Mouse (Mus musculus) gastrocnemius, postnatal 36 days (tissue): ENCODE results near the gene Taf15. TPM values are rescaled to one million over a fixed set of nuclear protein-coding genes. Genes with fewer than 3 reads are reported as not detected.

Experiments
- DNase-seq, 2 experiments: peaks; one replicate each; pipeline ENCODE4 v3.0.0; 2022
- intact Hi-C: fragments of 180-260 bp; cut with DNase I; formaldehyde crosslinking; loops from one replicate; pipeline ENCODE4 v1.15.1; 2025
- total RNA-seq, 2 experiments: library from RNA; stranded (reverse); gene quantifications; 2 replicates each; pipeline ENCODE4 v1.2.3; 2021

The Taf15 gene
- total RNA-seq, 2 experiments from 2014 or later = 19.5 to 21.7 TPM

DNA sequence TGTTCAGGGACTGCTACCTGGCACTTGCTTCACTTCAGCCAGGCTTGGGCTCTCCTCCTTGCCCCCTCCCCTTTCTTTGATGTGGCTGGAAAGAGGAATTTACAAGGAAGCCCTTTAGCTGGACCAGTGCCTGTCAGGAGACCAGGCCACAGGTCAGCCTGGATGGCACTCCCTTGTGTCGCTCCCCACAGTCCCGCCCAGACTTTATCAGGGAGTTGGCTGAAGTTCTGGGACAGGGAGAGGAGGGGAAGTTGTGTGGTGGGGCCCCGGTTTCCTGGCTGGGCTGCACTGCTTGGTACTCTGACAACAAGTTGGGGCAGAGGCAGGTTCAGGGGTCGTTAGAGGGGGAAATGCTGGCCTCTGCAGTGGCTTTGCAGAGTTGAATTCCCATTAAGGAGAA, 18.3 kb upstream of the Taf15 start:
- no peak for DNase-seq
- intact Hi-C loops = no loop called here

DNA sequence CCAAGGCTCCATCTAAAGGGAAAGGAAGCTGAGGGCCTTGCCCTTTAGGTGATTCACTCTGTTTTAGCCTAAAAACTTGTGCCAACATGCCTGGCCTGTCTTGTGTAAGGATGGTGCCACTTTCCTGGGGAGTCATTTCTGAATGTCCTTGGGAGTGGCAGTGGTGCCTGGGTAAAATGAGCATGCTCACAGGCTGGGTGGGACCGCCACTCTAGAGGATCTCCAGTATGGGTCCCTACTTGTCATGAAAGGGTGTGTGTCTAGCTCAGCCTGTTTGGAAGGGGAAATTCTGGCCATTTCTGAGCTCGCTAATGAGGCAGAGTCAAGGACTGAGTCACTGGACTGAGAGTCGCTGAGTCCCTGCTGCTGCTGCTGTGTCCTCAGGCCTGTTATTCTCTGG, 17.3 kb upstream of the Taf15 start:
- DNase-seq = no peak
- intact Hi-C loops = no loop called here

DNA sequence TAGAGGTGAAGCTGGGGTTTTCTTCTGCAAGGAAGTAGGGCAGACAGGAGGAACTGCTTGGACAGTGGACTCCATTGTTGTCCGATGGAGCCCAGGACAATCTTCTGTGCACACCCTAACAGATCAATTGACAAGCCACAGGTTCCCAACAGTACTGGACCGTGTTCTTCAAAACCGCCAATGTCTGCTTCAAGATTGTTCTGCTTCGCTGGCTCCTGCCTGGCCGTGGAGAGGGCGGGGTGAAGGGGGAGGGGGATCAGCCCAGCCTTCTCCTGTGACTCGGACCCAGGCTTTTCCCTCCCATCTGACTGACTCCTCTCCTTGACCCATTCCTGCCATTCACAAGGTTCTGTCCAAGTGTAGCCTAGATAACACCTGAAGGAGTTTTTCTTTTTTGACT, 15.6 kb upstream of the Taf15 start:
- no peak for DNase-seq
- intact Hi-C loops = no loop called here

DNA sequence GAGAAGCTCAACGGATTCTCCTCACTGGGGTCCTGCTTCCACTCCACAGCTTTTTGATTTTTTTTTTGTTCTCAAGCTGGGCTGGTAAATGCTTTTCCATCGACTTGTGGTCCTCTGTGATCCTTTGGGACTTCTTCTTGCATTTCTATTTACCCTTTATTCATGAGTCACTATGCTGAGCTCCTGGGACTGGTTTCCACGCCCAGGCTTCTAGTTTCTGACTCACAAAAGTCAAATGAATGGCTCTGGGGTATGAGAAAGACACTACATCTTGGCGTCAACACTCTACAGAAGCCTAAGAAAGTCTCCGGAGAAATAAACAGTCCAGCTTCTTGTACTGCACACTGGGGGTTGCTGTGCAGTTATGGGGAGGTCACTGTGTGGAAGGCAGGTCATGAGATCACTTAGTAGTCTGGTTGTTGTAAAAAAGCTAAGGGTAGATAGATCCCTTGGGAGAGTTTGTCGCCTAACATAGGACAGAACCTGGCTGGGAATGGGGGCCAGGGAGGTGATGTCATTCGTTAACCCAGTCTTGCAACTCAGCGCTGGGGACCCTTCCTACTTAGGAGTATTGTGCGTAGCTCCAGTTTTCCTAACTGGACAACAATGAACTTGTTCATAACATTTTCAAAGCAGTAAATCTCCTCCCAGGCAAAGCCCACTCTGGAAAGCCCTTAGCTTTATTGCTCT, 14.8 kb upstream of the Taf15 start:
- no peak for DNase-seq
- intact Hi-C loops = no loop called here

DNA sequence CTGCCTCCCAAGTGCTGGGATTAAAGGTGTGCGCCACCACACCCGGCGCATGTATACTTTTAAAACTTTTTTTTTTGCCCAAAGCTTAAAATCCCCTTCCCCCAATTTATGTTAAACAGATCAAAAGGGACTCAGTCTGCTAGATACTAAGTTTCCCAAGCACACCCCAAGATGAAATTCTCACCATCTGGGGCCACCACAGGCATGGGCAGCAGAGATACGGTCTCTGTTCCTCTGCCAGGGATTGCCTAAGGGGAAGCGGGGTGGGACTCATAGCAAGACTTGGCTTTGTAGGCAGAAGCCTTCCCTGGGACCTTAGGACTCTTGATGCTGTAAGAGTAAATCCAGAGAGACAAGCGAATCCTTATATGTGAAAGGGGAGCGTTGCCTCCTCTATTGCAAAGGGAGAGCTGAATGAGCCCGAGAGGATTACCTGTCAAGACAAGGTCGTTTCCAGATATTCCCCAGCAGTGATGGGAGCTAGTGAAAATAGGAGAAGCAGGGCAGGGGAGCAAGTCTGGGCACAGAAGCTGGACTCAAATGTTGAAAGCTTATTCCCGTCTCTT, 11.3 kb upstream of the Taf15 start:
- no peak for DNase-seq
- intact Hi-C loops = no loop called here

DNA sequence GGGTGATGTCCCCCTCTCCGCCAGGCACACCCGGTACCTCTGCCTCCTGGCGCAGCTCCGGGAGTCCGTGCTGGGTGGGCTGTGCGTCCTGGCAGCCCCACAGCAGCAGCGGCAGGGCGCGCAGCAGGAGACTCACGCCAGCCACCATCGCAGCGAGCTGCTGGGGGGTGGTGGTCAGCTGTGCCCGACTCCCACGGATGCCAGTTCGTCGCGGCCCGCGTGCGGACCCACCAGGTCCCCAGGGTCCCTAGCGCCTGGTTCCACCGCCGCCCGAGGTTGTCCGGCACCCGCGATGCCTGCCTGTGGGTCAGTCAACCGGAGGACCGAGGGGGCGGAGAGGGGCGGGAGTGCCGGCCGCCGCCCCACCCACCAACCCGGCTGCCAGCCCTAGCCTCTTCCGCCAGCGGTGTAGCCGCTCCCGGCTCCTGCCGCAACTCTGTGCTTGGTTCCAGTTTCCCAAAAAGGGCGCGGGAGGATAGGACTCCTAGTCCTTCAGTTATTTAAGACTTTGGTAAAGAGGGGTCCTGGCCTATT, 10.1 kb upstream of the Taf15 start, which contains the start of gene Mmp28:
Gene Mmp28 (minus strand): TSS at position 361 of the 534 bp plus-strand sequence.
- peak in 1 of 2 experiments; percentile 44 for DNase-seq
- intact Hi-C loops = no loop called here

DNA sequence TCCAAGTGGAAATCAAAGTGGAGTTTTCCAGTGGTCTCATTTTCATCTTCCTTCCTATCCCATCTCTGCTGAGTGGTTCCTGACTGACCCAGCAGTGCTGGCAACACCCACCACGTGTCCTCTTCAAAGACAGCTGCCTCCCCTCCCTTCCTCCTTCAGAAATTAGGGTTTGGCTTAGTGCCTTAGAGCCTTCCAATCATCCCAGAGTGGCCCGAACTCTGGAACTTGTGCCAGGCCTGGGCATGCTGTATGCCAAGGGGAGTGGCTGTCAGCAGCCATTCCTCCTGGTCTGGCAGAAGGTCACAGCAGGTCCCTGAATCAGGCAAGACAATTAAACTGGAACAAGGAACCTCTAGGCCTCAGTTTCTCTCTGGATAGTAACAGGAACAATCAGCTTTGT, 6.9 kb upstream of the Taf15 start:
- no peak for DNase-seq
- intact Hi-C loops = no loop called here

DNA sequence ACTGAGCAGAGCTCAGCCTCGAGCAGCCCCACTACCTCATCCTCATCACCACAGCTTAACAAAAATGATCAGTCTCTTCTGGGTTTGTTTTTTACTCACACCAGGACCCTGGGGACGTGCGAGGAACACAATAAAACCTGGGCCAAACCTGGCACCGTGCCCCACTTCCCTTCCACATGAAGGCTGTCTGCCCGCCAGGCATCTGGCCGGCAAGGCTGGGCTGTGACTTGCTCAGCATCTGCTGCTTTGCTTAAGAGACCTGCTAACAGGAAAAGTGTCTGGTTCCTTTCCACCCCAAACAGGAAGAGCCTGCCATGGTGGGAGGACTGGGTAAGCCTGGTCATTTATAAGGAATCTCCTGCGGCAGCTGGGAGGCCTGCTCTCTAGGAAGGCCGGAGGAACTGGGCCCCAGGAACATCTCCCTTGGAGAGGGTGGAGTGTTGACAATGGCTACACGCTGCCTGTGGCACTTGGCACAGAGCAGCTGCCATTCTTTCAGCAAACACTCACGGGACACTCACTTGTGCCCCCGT, 5.7 kb upstream of the Taf15 start:
- DNase-seq = peak; percentile 68 to 80
- intact Hi-C loops = no loop called here

DNA sequence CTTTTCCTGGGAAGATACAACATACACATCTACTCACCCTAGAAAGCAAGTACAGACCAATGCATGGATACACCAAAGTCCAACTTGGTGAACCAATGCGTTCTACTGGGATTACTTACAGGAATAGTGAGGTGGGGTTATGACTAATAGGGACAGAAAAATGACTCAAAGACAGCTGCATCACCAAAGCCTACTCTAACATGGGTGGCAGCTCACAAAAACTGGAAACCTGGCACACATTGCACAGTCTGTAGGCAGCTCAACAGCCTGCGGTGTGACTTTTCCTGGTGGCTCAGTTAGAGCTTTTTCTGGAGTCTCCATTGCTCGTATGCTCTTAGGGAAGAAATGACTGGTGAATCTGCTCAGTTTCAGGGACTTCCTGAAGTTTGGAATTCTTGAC, 4.1 kb upstream of the Taf15 start:
- no peak for DNase-seq
- intact Hi-C loops = no loop called here

DNA sequence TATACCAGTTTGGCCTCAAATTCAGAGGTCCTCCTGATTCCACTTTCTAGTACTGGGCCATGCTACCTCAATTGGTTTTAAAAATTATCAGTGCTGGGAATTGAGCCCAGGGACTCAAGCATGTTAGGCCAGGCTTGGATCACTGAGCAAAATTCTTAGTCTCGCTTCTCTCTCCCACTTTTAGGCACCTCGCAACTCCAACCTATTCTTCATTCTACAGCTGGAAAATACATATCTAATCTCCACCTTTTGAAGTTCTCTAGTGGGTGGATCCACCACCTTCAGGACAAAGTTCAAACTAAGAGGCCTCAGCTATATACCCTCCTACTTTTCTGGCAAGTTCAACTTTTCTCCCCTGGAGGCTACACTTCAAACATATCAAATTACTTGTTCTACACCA, 1.1 kb upstream of the Taf15 start:
- DNase-seq = no peak
- intact Hi-C loops = loop anchor here (2.0 kb wide), 1 partner anchor 31 kb away; no protein-coding TSS in a partner anchor

DNA sequence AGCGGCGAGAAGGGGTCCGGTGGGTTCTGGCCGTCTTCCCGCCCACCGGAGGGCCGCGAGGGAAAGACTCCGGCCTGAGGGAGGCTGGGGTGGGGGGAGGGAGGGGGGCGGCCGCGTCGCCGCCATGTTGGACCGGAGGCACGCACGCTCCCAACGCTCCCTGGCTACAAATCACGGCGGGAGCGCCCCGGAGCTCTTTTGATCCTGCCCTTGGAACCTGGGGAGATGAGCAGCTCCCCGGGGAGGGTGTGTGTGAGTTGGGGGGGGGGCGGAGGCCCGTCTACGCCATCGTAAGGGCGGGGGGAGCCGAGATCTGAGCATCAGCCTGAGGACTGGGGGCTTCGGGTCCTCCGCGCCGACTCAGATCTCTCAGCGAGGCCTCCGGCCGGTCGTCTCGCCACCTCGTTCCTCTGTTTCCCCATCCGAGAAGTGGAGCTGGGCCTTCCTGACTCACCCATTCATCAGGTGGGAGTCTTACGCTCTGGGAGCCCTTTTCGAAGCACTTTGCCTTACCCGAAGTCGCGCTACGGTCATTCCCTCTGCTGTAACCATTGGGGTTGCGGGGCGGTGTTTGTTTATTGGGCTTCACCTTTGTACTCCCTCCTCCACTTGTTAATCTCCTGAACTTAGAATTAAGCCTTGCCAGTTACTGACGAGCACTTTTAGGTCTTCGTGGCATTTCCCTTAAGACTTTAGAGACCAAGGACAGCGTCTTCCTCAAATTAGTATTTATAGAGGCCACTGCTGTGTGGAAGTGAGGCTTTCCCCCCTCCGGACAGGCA, 540 bp downstream of the Taf15 start:
- DNase-seq = no peak
- intact Hi-C loops = loop anchor here (2.0 kb wide), 1 partner anchor 33 kb away; no protein-coding TSS in a partner anchor

DNA sequence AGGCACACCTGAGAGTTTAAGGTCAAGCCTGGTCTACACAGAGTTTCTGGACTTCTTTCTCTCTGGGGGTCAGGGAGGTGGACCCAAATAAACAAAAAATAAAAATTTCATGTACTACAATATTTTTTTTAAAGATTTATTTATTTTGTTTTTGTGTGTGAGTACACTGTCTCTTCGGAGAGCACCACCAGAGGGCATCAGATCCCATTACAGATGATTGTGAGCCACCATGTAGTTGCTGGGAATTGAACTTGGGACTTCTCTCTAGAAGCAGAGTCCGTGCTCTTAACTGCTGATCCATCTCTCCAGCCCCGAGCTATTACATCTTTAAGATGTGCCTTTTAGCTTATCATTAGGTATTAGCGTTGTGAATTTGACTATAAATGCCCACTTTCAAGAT, 18.6 kb downstream of the Taf15 start:
- no peak for DNase-seq
- intact Hi-C loops = no loop called here

DNA sequence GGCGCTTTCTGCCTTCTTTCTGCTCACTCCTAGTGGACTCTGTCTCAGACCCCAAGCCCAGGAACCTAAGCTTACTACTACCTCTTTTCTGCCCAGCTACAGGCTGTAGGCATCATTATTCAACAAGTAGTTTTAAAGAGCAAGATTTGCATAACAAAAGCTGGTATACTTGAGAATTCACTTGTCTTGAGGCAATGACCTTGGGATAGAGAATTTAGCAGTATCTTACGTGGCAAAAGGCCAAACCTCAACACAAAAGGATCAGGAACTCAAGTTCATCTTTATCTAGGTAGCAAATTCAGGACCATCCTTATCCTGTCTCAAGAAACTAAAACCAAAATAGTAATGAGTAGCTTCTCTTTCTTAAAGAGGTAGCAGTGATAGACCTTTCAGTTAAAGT, 22.7 kb downstream of the Taf15 start:
- intact Hi-C loops = no loop called here
- no peak for DNase-seq

DNA sequence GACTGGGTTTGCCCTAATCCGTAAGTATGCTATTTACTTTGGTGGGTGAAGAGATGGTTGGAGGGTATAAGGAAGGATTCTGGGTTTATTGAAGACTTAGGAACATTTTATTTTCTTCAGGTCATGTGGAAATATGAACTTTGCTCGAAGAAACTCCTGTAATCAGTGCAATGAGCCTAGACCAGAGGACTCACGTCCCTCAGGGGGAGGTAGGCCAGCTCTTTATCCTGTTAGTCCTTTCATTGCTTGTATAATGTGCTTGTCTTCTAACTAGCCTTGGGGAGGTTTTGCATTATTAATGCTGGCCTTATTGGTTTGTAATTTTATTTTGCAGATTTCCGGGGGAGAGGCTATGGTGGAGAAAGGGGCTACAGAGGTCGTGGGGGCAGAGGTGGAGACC, 31.4 kb downstream of the Taf15 start:
- no peak for DNase-seq
- intact Hi-C loops = no loop called here

DNA sequence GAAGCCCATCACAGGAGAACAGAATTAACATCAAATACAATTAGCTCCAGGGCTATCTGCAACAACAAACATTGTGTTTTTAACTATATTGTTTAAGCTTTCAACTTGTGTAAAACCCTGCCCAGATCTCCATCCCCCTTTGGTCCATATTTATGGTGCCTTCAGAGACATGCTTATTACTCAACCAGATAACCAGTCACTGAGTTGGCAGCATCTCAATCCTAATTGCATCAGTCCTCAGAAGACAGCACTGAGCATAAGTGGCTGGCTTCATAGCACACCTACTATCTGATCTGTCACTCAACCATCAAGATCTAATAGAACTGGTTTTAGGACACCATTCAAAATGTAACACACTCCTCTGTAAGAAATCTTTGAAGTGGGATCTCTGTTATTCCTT, 36.6 kb downstream of the Taf15 start:
- intact Hi-C loops = no loop called here
- no peak for DNase-seq

DNA sequence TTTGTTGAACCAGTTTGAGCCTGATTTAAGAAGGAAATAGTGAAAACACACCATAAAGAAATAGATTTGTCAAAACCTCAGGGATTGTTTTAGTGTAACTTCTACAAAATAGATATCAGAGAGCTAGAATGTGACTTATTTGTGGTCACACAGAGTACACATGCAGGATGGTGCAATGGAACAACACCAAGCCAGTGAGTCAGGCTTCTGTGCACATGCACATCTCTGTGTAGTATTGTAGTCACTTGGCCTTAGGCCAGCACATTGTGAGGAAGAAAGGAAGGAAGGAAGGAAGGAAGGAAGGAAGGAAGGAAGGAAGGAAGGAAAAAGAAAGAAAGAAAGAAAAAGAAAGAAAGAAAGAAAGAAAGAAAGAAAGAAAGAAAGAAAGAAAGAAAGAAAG, 44.3 kb downstream of the Taf15 start:
- no peak for DNase-seq

DNA sequence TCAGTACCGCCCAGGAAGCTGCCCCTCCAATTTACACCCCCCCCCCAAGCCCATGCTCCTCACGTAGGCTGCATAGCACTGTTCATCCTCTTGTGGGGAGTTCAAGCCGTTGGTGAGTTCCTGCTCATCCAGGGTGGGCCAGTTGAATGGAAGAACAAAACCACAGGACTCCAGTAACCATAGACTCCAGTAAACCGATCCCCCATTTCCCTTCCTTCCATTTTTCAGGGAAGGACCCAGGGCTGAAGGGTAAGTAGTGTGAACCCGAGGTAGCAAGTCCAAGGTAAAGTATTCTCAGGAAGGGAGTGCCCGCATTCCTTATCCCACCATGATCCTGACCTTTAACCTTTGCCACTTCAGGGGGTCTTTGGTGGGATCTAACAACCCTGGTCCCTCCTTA, 45.5 kb downstream of the Taf15 start:
- intact Hi-C loops = no loop called here
- DNase-seq = no peak

More for the DNA sequence above, 44.3 kb downstream of the Taf15 start:
- intact Hi-C loops = no loop called here

DNA sequence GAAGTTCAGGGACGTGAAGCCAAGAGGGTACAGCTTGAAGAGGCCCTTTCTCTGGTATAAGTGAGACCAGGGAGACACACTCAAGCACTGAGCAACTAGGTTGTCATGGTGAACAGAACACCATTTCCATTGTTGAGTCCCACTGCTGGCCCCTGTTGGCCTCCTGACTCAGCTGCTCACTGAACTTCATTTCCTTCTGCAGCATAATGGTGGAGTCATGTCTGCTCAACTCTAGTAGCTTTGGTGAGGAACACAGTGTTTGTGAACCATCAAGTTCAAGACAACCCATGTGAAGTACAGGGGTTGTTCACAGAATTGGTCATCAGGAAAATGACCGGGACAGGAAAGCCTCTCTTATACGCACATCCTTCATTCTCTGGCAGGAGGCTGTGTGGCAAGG, 49.2 kb downstream of the Taf15 start, which contains the start of gene Heatr9:
Gene Heatr9 (minus strand): TSS at position 101 of the 400 bp plus-strand sequence.
- intact Hi-C loops = no loop called here
- DNase-seq = no peak

DNA sequence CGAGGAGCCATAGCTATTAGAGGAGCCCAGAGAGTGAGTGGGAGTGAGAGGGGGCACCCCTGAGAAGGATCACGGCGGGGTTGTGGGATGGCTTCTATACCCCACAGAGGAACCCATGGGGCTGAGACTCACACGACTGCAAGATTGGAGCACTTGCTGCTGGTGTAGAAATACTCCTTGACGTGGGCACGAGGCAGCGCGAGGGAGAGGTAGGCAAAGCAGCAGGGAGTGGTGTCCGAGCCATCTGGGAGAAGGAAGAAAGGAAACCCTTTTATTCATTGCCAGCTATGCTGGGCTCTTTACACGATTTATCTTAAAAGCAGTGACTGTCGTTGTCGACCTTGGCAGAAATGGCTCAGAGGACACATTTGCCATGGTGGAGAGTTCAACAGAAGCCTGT, 56.1 kb downstream of the Taf15 start:
- intact Hi-C loops = no loop called here
- DNase-seq = no peak

DNA sequence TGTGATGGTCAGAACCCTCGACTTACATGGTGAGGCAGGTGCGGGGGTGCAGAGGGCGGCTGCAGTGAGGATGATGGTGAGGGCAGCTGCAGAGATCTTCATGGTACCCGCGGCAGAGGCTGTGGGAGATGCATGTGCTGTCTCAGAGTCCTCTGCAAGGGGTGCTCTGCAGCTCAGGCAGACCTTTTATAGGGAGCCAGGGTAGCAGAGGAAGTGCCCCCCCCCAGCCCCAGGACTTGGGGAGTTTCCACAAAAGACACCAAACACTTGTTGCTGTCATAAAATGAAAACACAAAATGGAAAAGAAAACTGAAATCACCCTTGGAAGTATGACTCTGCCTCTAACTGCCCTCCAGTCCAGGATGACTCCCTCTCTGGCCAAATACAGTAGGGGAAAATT, 57.5 kb downstream of the Taf15 start, which contains the start of gene Ccl5:
Gene Ccl5 (minus strand): TSS at position 159 of the 400 bp plus-strand sequence.
- no peak for DNase-seq
- intact Hi-C loops = no loop called here

DNA sequence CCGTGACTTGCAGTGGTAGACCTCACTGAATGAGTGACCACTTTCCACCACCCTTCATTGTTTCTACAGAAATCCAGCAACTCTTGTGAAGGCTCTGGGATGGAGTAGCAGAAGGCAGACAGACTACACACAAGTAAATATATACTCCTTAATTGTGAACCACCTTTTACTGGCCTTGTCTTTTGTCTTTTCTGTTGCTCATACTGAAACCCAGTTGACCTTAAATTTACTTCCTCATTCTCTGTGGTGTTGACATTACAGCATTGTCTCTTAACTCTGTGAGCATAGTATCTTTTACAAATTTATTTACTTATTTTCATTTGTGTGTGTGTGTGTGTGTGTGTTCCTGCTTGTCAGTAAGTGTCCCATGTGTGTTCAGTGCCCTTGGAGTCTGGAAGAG, 60.3 kb downstream of the Taf15 start:
- no peak for DNase-seq
- intact Hi-C loops = no loop called here
